Comparison of ENCODE assay signal across 9 mouse cellular contexts in genomic region chr7:4806716-4807115, GRCm38 (mm10). TPM values are rescaled to one million over a fixed set of nuclear protein-coding genes. Genes with fewer than 3 reads are reported as not detected.
DNase-seq lines count a peak whose midpoint lies in the region; ATAC-seq and TF ChIP-seq lines count a peak whose summit lies in the region.
"Had no signal": no experiment of that assay in that cellular context is flagged by ENCODE, and none has a peak within 500 bp of the region (broad histone marks: within the 10 kb centered on the region; RNA-seq: fewer than 3 reads in every experiment).

No protein-coding gene starts in this region.

- no peak overlapping the region for H3K4me2 ChIP-seq in midbrain, embryonic 11.5 days
- H3K4me2 ChIP-seq in midbrain, embryonic 15.5 days: no peak overlapping the region
- H3K4me2 ChIP-seq in embryonic facial prominence, embryonic 14.5 days (ENCODE audit: low read depth, low read length): no peak overlapping the region
- no peak overlapping the region for H3K4me2 ChIP-seq in lung, embryonic 14.5 days

- H3K36me3 ChIP-seq in midbrain, embryonic 11.5 days (ENCODE audit: control insufficient read depth, insufficient read depth, low read length): peaks cover 26% of the 10 kb centered on the region
- H3K36me3 ChIP-seq in midbrain, embryonic 15.5 days (replicated peaks): peaks cover 22% of the 10 kb centered on the region; the same call in 1 of the 2 replicates
- H3K36me3 ChIP-seq in embryonic facial prominence, embryonic 14.5 days (ENCODE audit: control insufficient read depth, insufficient read depth, low read length): peaks cover 58% of the 10 kb centered on the region
- peaks cover 72% of the 10 kb centered on the region for H3K36me3 ChIP-seq in lung, embryonic 14.5 days (ENCODE audit: insufficient read depth)

- TF ChIP-seq CTCF in lung, embryonic 14.5 days (IDR thresholded peaks at IDR 0.05; ENCODE audit: low read depth): peak; percentile 59

- H3K9me3 ChIP-seq in midbrain, embryonic 11.5 days (ENCODE audit: control insufficient read depth, low read length): no peaks in the 10 kb centered on the region
- H3K9me3 ChIP-seq in midbrain, embryonic 15.5 days: no peaks in the 10 kb centered on the region
- no peaks in the 10 kb centered on the region for H3K9me3 ChIP-seq in embryonic facial prominence, embryonic 14.5 days (ENCODE audit: control insufficient read depth, low read length)
- H3K9me3 ChIP-seq in lung, embryonic 14.5 days (ENCODE audit: low read depth, low read length): no peaks in the 10 kb centered on the region

- no peak overlapping the region for H3K9ac ChIP-seq in midbrain, embryonic 11.5 days (ENCODE audit: low read length)
- no peak overlapping the region for H3K9ac ChIP-seq in midbrain, embryonic 15.5 days
- H3K9ac ChIP-seq in embryonic facial prominence, embryonic 14.5 days (ENCODE audit: low read depth, low read length): no peak overlapping the region
- no peak overlapping the region for H3K9ac ChIP-seq in lung, embryonic 14.5 days

- peak; percentile 62 to 71 for DNase-seq in cerebellum, postnatal 10 days
- DNase-seq in midbrain, embryonic 11.5 days (ENCODE audit: low spot score, missing footprints): no peak
- DNase-seq in embryonic facial prominence, embryonic 14.5 days (ENCODE audit: low spot score): peak; percentile 54
- peak; percentile 74 for DNase-seq in lung, embryonic 14.5 days
- DNase-seq in thymus, postnatal 4 days: peak; percentile 48
- DNase-seq in ovary, adult 18-20 months (ENCODE audit: low spot score): no peak

- H3K4me1 ChIP-seq in midbrain, embryonic 11.5 days (ENCODE audit: control insufficient read depth, insufficient read depth, low read length): peaks cover 16% of the 10 kb centered on the region
- peaks cover 27% of the 10 kb centered on the region for H3K4me1 ChIP-seq in midbrain, embryonic 15.5 days
- H3K4me1 ChIP-seq in embryonic facial prominence, embryonic 14.5 days (ENCODE audit: control insufficient read depth, insufficient read depth, low read length): peaks cover 15% of the 10 kb centered on the region
- H3K4me1 ChIP-seq in lung, embryonic 14.5 days (ENCODE audit: insufficient read depth): peaks cover 18% of the 10 kb centered on the region

- 95% methylated on average over 7 of the region's 7 CpGs for WGBS in midbrain, embryonic 11.5 days
- WGBS in midbrain, embryonic 15.5 days: 90% methylated on average over 7 of the region's 7 CpGs
- 87% methylated on average over 7 of the region's 7 CpGs for WGBS in embryonic facial prominence, embryonic 14.5 days
- WGBS in lung, embryonic 14.5 days: 88% methylated on average over 7 of the region's 7 CpGs

- no peak for ATAC-seq in cerebellum, adult (ENCODE audit: insufficient number of reproducible peaks, low FRiP score, low TSS enrichment)
- peak; percentile 28; the same call in 1 of the 2 replicates for ATAC-seq in midbrain, embryonic 11.5 days (ENCODE audit: low FRiP score)
- no peak for ATAC-seq in midbrain, embryonic 15.5 days (replicated peaks)
- ATAC-seq in embryonic facial prominence, embryonic 14.5 days (ENCODE audit: low read depth): no peak
- no peak for ATAC-seq in lung, embryonic 14.5 days (ENCODE audit: insufficient read depth)

- no peaks in the 10 kb centered on the region for H3K27me3 ChIP-seq in midbrain, embryonic 11.5 days (ENCODE audit: control insufficient read depth, insufficient read depth, low read length)
- H3K27me3 ChIP-seq in midbrain, embryonic 15.5 days (replicated peaks): no peaks in the 10 kb centered on the region
- H3K27me3 ChIP-seq in embryonic facial prominence, embryonic 14.5 days (replicated peaks; ENCODE audit: control insufficient read depth, insufficient read depth, low read length): no peaks in the 10 kb centered on the region
- H3K27me3 ChIP-seq in lung, embryonic 14.5 days (ENCODE audit: insufficient read depth, low read length): no peaks in the 10 kb centered on the region

- no peak overlapping the region for H3K4me3 ChIP-seq in midbrain, embryonic 11.5 days (ENCODE audit: low read depth, low read length)
- no peak overlapping the region for H3K4me3 ChIP-seq in midbrain, embryonic 15.5 days
- no peak overlapping the region for H3K4me3 ChIP-seq in embryonic facial prominence, embryonic 14.5 days (ENCODE audit: low read depth, low read length)
- no peak overlapping the region for H3K4me3 ChIP-seq in lung, embryonic 14.5 days (ENCODE audit: low read depth, low read length)

- H3K27ac ChIP-seq in midbrain, embryonic 11.5 days (ENCODE audit: low read depth, low read length): no peak overlapping the region
- no peak overlapping the region for H3K27ac ChIP-seq in midbrain, embryonic 15.5 days
- no peak overlapping the region for H3K27ac ChIP-seq in embryonic facial prominence, embryonic 14.5 days (replicated peaks; ENCODE audit: low read depth, low read length)
- no peak overlapping the region for H3K27ac ChIP-seq in lung, embryonic 14.5 days (ENCODE audit: low read depth)
- H3K27ac ChIP-seq: macrophage had no signal

RNA-seq across cellular contexts. Expression of gene Ube2s, which starts 5.7 kb away (rescaled TPM):
- 392 and 412 TPM in 2 replicates for polyA plus RNA-seq in midbrain, embryonic 11.5 days (2014; fragmentation: Nextera tagmentation; extraction: Ambion mirVana)
- polyA plus RNA-seq in midbrain, embryonic 15.5 days (2015; fragmentation: Nextera tagmentation; extraction: Ambion mirVana): 265 and 288 TPM in 2 replicates
- polyA plus RNA-seq in embryonic facial prominence, embryonic 14.5 days (2014; fragmentation: Nextera tagmentation; extraction: Ambion mirVana): 347 and 359 TPM in 2 replicates
- polyA plus RNA-seq in lung, embryonic 14.5 days (2014; fragmentation: Nextera tagmentation; extraction: Ambion mirVana): 428 and 470 TPM in 2 replicates

RNA-seq across cellular contexts. Expression of gene Rpl28, which starts 14.0 kb away (rescaled TPM):
- 203 and 211 TPM in 2 replicates for polyA plus RNA-seq in midbrain, embryonic 11.5 days (2014; fragmentation: Nextera tagmentation; extraction: Ambion mirVana)
- polyA plus RNA-seq in midbrain, embryonic 15.5 days (2015; fragmentation: Nextera tagmentation; extraction: Ambion mirVana): 186 and 187 TPM in 2 replicates
- polyA plus RNA-seq in embryonic facial prominence, embryonic 14.5 days (2014; fragmentation: Nextera tagmentation; extraction: Ambion mirVana): 275 and 300 TPM in 2 replicates
- 294 and 337 TPM in 2 replicates for polyA plus RNA-seq in lung, embryonic 14.5 days (2014; fragmentation: Nextera tagmentation; extraction: Ambion mirVana)

RNA-seq across cellular contexts. Expression of gene Tmem238, which starts 17.3 kb away (rescaled TPM):
- polyA plus RNA-seq in midbrain, embryonic 11.5 days (2014; fragmentation: Nextera tagmentation; extraction: Ambion mirVana): 1.3 and 1.4 TPM in 2 replicates
- 5.4 and 5.8 TPM in 2 replicates for polyA plus RNA-seq in midbrain, embryonic 15.5 days (2015; fragmentation: Nextera tagmentation; extraction: Ambion mirVana)
- 5.5 and 6.6 TPM in 2 replicates for polyA plus RNA-seq in embryonic facial prominence, embryonic 14.5 days (2014; fragmentation: Nextera tagmentation; extraction: Ambion mirVana)
- polyA plus RNA-seq in lung, embryonic 14.5 days (2014; fragmentation: Nextera tagmentation; extraction: Ambion mirVana): 11.6 and 11.7 TPM in 2 replicates

RNA-seq across cellular contexts. Expression of gene Tmem190, which starts 24.0 kb away (rescaled TPM):
- polyA plus RNA-seq in midbrain, embryonic 11.5 days (2014; fragmentation: Nextera tagmentation; extraction: Ambion mirVana): not detected in 2 replicates
- not detected in 2 replicates for polyA plus RNA-seq in midbrain, embryonic 15.5 days (2015; fragmentation: Nextera tagmentation; extraction: Ambion mirVana)
- not detected in 2 replicates for polyA plus RNA-seq in embryonic facial prominence, embryonic 14.5 days (2014; fragmentation: Nextera tagmentation; extraction: Ambion mirVana)
- polyA plus RNA-seq in lung, embryonic 14.5 days (2014; fragmentation: Nextera tagmentation; extraction: Ambion mirVana): not detected in 2 replicates
- polyA plus RNA-seq: macrophage had no signal

RNA-seq across cellular contexts. Expression of gene Il11, which starts 24.1 kb away (rescaled TPM):
- 0.07 TPM in 1 of 2 replicates, not detected in the other for polyA plus RNA-seq in midbrain, embryonic 11.5 days (2014; fragmentation: Nextera tagmentation; extraction: Ambion mirVana)
- polyA plus RNA-seq in midbrain, embryonic 15.5 days (2015; fragmentation: Nextera tagmentation; extraction: Ambion mirVana): 1.0 and 1.6 TPM in 2 replicates
- 0.13 TPM in 1 of 2 replicates, not detected in the other for polyA plus RNA-seq in embryonic facial prominence, embryonic 14.5 days (2014; fragmentation: Nextera tagmentation; extraction: Ambion mirVana)
- polyA plus RNA-seq in lung, embryonic 14.5 days (2014; fragmentation: Nextera tagmentation; extraction: Ambion mirVana): not detected in 2 replicates
- polyA plus RNA-seq: macrophage had no signal

Comparison
In these comparisons a context has a peak if more than half of its experiments do, and no peak if none do; other contexts are left out.
1. DNase-seq: peak in cerebellum, postnatal 10 days (2 of 2), embryonic facial prominence, embryonic 14.5 days (single experiment), lung, embryonic 14.5 days (single experiment) and thymus, postnatal 4 days (single experiment); none in midbrain, embryonic 11.5 days (single experiment) and ovary, adult 18-20 months (single experiment).